Mouse (Mus musculus): ENCODE measurements at regions not wholly inside any gene's neighbourhood (a gene's known extent, or its start where the extent isn't known, plus 50 kb on each side); places are given as distances from the start of the nearest gene placed in this dataset.
A peak's percentile ranks its signal among the peaks of the same experiment; 100 is the strongest.

DNA sequence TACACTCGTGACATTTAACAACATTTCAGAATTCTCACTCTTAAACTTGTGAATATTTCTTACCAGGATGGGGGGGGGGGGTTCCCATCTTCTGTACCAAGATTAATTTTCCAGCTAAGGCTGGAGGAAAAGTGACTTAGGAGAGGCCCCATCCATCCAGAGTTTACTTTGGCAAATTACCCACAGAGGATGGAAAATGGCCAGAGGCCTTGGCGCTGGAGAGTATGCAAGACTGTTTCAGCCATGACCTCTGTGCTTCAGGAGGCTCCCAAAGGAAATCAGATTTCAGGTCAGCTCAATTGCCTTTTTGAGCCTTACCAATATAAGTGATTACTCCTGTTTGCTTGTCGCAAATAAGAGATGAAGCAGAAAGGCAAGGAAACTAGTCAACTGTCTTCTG, 143.4 kb upstream of the F930015N05Rik start:
- no peak for DNase-seq

DNA sequence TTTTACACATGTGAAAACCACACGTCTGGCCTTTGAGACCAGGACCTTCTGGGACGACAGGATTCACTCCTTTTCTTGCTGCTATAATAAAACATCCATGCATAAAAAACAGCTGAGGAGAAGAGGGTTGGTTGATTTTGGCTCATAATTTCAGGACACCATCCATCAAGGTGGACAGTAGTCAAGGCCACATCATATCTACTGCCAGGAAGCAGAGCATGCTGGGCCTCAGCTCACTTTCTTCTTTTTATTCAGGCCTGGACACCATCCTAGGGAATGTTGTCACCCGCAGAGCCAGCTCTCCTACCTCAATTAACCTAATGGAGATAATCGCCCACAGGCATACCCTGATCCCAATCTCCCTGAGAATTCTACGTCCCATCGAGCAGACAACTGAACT, 149.6 kb upstream of the F930015N05Rik start:
- no peak for DNase-seq

DNA sequence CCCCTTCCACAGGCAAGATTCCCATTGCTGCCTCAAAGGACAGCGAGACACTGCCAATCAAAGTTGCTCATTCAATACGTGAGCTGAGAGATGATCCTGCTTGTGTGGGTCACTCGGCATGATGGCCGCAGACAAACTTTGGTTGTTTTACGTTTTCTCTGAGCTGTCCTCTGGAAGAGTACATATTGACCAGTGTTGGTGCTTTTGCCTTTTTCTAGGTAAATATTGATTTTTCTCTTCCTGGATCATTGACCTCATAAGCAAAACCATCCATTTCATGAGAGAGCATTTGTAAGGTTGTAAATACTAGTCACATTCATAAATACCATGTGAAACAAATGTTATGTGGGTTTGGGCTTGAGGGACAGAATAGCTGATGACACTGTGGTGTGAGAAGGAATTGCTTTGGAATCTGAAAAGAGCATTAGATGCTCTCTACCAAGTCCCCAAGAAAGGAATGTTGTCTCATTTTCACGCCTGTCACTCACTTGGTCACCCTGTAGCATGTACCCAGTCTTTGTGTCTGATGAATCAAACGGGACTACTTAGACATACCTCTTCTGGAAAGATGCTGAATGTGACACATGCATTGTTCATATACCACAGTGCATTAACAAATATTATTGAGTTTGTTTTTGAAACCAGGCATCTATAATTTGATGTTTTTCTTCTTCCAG, 150.7 kb upstream of the F930015N05Rik start:
- no peak for DNase-seq

DNA sequence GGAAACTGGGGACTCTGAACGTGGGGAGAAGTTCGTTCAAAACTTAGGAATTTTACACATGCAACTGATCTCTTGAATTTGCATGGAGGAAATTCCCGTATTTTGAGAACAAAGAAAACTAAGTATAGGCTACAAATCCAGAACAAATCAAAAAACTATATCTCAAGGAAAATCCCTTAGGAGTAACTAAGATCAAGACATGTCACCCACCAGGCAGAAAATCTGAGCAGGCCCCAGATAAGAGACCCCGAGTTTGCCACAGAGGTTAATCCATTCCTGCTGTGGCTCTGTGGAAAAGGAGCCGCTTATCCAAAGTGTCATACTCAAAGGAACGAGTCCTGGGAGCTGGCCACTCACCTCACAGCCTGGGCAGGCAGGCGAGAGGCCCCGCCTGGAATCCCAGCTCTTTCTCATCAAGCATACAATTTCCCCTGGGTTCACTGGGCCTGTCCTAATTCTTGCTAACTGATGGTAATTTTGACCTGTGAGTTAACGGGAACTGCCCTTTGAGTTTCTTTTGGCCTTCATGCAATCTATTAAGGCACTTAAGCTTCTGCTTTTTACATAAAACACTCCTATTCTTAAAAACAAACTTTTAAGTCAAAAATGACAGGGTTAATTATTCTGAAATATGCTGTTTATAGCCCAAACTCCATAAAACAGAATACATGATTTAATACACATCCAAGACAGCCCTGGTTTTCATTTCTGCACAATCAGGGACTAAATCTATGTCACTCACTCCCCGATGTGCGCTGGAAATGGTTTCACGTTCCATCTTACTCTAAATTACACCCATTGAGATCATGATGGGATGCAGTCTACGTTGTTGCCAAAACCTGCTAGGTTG, 151.5 kb upstream of the F930015N05Rik start:
- DNase-seq: no peak

DNA sequence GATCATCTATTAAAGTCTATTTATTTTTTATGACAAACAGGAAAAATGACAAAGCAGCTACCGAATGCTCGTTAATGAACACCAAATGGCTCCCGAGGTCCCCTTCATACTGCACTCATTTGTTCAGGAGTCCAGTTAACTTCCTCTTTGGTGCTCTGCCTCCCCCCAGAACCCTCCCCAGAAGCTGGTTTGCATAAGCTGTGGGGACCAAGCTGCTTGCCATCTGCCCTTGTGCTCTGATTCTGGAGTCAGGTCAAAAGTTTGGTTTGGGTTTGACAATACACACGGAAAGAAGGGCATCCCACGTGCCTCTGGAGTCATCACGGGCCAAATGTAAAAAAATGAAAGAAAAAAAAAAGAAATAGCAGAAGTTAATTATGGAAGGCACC, 152.1 kb upstream of the F930015N05Rik start:
- no peak for DNase-seq

DNA sequence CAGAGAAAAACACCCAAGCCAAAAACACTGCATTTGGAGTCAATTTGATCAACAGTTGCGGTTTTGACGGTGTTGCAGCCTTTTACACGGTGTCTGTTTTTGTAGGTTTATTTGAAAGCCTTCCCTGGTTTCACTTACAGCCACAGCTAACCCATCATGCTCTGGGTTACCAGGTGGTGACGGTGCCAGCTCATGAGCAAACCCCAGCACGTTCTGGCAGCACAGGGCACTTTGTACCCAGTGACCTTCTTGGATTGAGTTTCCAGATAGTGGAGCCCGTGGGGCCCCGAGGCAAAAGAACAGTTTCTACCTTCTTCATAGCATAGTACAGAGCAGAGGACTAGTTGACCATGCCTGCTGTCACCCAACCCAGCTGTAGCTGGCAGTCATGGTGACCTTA, 152.6 kb upstream of the F930015N05Rik start:
- no peak for DNase-seq

DNA sequence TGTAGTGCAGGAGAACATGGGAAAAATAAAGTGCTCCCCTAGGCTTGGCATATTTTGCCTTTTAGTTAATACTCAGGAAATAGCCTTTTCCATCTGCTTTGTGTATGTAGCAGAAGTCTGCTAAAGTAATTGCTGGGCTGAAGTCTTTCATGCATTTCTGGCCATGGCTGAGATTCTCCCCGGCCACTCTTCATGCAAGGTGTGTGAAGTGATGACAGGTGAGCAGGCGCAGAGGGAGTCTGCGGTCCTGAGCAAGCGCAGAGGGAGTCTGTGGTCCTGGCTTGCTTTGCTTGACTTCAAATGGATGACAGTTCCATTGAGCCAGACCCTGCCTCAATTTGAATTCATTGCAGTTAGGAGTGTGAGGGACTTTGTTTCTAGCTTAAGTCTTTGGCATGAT, 153.6 kb upstream of the F930015N05Rik start:
- DNase-seq: no peak

DNA sequence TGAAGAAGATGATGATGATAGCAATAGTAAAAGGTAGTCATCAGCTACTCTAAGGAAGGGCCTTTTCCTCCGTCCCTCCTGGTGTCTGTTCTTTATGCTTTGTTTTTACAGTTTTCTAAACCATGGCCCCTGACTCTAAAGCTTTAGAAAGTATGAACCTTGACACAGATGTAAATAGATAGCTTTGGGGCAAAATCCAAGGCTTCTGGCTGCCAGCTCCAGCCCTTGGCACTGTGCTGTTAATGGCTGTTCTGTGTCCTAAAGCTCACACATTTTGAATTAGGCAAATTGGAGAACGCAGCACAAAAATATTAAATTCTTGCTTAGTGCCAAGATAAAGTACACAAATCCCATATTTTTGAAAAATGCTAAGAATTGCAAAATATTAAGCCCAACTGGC, 155.8 kb upstream of the F930015N05Rik start:
- no peak for DNase-seq

DNA sequence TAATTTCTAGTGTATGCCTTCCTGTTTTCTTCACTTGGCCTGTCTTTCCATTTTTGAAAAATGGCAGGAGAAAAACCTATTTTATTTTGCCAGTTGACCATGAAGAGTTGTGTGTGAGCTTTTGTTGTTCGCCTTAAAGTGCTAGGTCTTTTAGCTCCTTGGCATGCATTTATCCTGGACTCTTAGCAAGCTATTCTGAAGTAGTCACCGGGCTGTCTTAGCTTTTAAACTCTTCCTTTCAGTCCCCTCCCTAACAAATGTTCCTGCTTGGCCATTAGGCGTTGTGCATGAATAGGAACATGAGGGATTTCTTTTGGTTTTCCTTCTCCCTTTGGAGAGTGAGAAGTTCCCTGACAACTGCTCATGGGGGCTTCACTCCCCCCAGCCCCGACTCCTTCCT, 160.9 kb upstream of the F930015N05Rik start:
- DNase-seq: no peak

DNA sequence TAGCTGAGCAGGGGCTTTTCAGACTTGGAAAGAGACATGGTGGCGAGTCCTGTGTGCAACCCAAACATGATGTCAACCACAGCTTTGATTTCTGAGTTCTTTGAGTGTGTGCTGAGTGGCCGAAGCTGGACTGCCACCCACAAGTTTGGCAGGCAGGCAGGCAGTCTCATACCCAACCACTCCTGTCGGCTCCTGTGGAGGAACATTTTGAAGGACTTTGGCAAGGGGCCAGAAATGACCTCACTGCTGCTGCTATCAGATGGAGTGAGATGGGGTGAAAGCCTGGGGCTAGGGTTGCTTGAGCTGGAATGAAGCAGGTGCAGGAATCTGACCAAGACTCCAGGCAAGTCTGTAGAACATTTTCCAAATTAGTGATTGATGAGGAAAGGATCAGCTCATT, 162.7 kb upstream of the F930015N05Rik start:
- peak; percentile 10 for DNase-seq

DNA sequence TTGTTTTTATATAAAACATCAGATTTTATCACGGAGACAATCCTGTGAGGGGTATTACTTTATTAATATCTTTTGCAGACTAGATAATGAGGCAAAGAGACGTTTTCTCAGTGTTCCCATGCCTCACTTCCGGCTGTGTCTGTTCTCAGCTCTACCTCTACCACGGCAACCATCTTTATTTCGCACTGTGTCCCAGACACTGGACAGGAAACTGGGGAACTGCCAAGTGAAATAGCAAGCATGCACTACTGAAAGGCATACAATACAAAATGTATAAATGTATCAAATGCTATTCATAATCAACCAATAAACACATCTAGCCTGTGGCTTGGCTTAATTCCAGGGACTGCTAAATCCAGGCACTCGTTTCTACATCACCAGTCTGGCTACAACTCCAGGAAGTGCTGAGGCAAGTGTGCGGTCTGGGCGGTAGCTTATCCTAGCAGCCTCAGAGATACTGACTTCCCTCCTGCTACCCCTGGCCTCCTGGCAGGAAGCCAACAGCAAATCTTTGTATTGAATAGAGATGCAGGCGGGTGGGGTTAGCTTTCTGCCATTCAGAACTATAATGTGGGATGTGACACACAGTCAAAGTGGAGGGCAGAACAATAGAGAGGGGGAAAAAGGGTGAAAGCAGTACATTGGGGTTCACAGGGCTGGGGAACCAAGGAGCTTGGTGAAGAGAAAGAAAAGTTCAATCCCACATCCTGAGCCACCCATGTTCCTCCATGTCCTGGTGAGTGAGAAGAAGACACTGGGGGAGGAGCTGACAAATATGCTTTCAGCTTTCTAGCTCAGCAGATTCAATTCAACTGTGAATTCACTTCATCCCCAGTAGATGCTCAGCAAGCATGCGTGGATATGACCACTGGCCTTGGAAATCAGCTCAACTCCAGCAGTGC, 164.0 kb upstream of the F930015N05Rik start:
- DNase-seq: no peak

DNA sequence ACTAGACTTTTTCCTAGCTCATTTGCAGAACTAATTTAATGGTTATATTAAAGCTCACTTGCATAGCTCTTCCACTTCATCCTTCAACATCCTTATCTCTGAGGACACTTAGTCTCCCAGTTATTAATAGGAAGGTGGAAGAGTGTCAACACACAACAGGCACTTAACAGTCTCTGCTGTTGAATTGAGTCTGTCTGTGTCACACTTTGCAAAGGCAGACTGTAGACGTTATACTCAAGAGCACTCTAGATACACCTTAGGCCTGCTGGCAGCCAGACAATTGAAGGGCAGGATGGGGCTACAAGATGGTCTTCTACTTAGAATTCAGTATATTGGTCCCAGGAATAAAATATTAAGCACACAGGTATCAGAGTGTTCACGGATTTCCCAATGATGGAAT, 172.6 kb upstream of the F930015N05Rik start:
- DNase-seq: no peak

DNA sequence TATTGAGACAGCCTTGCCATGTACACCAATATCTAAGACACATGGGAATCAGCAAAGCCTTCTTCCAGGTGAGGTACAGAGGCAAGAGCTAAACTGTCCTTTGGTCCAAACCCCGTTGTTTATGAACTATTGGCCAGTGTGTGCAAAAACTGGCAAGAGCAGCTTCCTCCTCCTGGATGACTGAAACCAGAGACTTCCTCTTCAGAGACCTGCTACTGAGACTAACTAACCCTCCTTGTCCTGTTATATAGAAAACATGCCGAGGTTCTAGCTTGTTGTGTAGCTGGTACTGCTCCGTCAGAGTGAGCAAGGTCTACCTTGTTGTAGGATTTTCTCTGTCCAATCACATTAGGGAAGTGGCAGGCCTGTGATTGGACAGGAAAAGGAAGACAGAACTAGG, 174.3 kb upstream of the F930015N05Rik start:
- DNase-seq: no peak

DNA sequence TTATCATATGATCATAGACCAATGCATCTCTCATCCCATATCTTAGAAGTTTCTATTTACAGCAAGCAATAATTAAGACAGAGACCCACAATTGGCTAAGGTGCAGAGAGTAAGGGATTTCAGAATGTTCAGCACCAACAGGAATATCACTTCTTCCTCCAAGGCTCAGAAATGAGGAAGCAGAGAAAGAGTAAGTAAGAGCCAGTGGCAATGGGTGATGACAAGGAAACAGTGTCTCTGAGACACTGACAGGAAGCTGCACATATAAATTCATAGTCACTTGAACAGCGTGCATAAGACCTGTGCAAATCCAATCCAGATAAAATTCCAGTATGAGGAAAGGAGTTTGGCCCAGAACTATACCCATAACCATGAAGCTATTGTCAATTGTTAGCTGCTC, 178.7 kb upstream of the F930015N05Rik start:
- DNase-seq: no peak

DNA sequence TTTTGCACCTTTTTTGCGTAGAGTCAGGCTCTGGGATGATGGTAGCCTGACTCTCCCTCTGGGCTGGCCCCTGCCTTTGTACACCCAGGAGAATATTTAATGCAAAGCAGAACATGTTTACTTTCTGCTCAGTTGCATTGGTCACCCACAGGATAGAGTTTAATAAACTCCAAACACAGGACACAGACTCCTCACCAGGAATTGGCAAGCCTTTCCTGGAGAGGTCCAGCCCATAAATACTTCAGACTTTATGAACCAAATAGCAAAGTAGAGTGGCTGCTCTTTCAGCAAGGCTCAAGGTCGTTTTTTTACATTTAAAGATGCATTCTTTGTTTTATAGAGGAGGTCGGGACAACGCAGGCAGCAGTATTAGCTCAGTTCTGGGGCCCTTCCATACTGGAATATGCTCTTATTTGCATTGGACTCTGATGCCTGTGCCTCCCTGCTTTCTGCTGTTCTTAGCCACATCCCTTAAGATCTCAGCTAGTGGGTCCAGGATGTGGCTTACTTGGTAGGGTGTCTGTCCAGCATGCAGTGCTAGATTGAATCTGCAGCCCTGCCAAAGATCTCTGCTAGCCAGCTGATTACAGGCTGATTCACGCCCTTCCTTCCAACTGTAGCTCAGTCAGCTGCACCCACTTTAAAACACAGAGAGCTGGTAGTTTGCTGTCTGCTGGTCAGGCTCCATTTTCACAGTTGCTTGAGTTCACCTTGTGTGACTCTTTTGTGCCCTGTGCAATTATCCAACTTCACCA, 182.4 kb upstream of the F930015N05Rik start:
- DNase-seq: no peak

DNA sequence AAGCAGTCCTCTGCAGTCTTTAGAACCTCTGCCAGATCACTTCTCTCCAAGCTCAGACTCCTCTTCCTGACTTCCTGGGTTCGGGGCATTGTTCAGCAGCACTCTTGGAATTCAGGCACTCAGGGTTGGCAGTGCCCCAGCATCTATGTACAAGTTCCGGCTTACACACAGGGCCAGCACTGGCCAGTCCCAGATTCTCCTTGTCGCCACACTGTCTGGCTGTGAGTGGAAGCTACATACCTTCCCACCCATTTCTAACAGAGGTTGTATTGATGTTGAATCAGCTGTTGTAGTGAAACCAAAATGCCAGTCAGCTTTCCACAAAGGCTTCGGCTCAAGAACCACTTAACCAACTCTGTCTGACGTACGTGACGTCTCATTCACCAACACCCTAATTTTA, 190.7 kb upstream of the F930015N05Rik start:
- DNase-seq: no peak

DNA sequence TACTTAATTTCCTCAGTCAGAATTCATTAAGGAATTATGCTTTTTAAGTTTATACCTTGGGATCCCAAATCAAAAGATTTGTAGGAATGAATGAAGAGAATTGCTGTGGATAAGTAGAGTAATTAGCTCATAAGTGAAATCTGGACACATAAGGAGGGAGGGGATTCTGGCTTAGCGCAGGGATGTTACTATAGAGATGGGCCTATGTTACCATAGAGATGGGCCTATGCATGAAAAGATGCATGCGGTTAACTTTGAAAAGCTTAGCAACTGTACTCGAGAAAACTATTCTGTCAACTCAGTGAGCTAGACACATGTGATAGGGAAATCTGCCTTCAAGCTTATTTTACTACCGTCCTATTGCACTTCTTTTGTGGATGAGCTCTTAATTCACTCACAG, 204.5 kb upstream of the F930015N05Rik start:
- no peak for DNase-seq

DNA sequence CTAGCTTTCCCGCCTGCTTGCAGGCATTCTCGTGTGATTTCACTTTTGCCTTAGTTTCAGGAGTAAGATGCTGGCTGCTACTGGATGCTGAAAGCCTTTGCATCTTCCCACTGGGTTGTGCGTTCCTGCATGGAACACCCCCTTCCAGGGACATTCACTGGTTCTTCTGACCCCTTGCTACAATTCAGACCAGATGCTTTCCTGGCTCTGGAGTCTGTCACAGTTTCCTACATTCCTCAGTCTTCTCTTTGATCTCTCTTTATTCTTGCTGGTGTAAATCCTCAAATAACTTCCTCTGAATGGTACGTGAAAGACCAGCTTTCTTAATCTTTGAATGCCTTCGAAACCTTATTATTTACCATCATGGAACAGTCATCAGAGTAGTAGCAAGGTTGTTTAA, 206.7 kb upstream of the F930015N05Rik start:
- no peak for DNase-seq

DNA sequence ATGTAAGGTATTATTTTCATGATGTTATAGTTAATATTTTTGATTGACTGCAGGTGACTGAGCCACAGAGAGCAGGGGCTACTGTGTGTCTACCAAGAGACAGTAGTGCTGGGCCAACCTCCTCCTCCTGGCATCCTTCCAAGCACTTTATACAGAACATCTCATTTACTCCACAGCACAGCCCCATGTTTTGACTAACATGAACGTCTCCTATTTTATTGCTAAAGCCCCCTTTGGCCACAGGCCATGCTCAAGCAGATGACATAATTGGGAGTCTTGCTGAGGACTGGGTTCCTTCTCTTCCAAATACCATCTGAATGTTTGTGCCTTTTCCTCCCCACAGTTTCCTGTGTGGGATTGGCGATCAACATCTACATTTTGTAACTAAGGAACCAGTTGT, 211.5 kb upstream of the F930015N05Rik start:
- no peak for DNase-seq

DNA sequence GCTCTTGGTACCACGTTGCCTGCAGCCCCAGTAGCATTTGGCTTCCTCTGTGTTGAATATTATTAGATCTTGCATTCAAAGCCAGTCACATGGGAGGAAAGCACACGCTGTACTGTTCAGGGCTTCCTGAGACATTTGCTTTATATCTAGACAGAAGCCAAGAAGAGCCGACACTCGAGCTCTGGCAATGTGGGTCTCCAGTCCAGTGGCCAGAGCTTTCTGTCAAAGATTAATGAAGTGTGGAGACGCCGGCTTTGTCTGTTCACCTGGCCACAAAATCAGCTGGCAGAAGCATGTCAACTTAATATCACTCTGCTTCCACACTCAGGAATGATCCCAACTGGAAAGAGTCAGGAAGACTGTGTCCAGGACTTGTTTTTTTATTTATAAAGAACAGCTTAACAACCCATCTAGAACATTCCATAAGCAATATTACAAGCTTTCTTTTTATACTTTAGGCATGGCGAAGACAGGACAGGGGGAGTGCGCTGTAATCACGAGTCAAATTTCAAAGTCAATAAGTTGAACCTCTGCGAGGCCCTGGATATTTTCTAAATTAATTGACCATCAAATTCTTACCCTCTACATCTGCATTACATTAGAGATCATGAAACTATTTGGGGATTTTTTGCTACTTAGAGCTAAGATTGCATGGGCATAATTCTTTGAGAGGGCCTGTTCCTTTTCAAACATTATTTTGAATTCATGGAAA, 214.3 kb upstream of the F930015N05Rik start:
- no peak for DNase-seq

DNA sequence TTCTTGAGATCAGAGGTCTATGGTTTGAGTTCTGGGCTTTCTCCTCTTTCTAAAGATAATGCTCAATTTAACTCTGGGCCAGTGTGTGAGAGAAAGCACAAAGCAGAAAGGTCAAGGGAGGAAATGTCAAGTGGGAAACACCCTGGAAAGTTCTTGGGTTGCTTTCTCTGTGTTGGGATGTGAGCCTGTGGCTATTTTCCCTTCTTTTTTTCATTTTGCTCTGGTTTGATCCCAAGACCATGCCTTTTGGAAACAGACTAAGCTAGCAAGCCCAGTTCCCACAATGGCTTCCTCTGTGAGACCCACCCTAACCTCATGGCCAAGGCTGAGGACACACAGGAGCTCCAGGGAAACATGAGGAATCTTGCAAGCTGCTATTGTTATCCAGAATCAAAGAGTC, 216.4 kb upstream of the F930015N05Rik start:
- no peak for DNase-seq

DNA sequence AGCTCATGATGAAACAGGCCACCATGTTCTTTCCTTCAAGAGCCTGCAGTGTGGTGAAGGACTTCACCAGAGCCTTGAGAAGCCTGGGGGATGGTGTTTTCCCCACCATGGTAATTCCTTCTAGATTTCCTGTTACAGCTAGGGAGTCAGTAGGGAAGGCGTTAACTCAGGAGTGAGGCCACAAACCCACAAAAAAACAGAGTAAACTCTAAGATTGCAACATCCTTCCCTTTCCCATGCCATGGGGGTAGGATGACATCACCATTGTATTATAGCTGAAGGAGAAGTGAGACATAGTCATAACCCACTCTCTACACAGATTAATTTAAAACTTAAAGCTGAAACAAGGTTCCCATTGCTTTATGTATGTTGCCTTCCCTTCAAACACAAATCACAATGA, 218.7 kb upstream of the F930015N05Rik start:
- no peak for DNase-seq
